Mouse (Mus musculus) T-helper 17 cell (primary cell): ENCODE results near the gene Pagr1b.

Source experiments
- in situ Hi-C, 2 experiments: fragments of 300-600 bp; cut with MboI, MseI; formaldehyde crosslinking; loops; 1 replicate in 1 of 2; 2 replicates in 1 of 2; pipeline ENCODE4 v1.15.1; 2025; ENCODE audit warnings: high pct_unique_total_duplicates in 2 of 2

The Pagr1b gene

DNA sequence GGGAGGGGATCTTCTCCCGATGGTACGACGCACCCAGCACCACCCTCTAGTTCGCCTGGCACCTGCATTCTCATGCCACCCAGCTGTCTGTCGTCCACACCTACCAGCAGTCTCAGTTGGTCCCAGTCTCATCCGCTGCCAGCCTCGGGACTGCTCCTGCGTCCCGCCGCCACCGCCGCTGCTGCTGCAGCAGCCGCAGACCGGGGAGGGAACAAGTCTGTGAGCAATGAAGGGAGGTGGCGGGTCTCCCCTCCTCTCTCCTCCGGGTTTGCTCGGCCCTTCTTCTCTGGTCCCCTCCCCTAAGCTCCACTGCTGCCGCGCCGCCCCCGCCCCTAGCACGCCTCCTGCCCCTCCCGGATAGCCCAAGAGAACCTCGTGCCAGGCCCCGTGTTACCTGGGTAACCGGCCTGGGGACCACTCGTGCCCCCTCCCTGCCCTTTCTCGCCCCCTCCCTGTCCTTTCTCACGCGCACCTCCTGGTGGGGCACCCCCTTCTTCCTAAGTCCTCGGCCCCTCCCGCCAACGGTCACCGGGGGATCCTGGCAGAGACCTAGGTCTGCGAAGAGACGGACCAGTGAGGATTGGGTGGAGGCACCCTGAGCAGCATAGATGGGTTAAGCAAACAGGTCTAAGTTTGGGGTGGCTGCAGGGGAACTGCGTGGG is 4.7 kb upstream of the Pagr1b start, which contains the start of the genes Gm42742 and Prrt2:
Gm42742 (minus strand) TSS at position 197 of the 662 bp plus-strand sequence.
Prrt2 (minus strand) TSS at position 311 of the 662 bp plus-strand sequence.
- in situ Hi-C loops: loop anchor here (5.0 to 10.0 kb wide), 3 partner anchors 71 to 1416 kb away; partner anchors contain the start of genes AI467606 (in 1 of the 2), Cd2bp2 (in 1 of the 2) and Il21r (in 1 of the 2)

DNA sequence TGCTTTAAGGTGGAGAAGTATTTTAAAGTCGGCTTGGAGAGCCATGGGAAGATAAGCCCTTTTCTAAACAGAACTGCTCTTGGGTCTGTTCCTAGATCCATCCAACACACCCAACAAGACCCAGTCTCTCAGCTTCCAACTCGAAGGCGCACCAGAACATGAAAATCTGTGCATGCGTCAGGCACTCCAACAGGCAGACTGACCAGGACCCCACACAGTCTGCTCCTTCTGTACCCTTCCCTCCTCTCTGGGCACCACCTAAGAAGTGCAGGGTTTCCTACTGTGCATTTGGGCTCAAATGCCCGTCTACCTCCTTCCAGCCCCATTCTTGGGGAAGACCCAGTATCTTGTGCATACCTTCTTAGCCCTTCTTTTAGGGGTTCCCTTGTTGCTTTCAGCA is 4.2 kb upstream of the Pagr1b start:
- in situ Hi-C loops: loop anchor here (5.0 to 10.0 kb wide), 3 partner anchors 72 to 1416 kb away; partner anchors contain the start of genes AI467606 (in 1 of the 2), Cd2bp2 (in 1 of the 2) and Il21r (in 1 of the 2)

DNA sequence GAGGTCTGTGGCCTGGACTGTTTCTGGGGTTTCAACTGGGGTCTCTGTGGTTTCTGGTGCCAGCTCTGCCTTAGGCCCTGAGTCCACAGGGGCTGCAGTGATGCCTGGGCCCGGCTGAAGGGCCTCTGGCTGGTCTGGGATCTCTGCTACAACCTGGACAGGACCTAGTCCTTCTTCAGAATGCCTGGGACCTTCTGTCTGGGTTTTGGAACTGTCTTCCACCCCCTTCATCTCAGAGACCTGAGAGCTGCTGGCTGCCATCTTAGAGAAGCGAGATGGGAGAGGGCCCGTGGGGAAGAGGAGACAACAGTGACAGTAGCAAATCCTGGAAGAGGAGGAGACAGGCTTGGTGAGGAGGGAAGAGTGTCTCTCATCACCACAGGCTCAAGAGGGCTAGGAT is 3.7 kb upstream of the Pagr1b start:
- in situ Hi-C loops: loop anchor here (5.0 to 10.0 kb wide), 3 partner anchors 72 to 1415 kb away; partner anchors contain the start of genes AI467606 (in 1 of the 2), Cd2bp2 (in 1 of the 2) and Il21r (in 1 of the 2)

DNA sequence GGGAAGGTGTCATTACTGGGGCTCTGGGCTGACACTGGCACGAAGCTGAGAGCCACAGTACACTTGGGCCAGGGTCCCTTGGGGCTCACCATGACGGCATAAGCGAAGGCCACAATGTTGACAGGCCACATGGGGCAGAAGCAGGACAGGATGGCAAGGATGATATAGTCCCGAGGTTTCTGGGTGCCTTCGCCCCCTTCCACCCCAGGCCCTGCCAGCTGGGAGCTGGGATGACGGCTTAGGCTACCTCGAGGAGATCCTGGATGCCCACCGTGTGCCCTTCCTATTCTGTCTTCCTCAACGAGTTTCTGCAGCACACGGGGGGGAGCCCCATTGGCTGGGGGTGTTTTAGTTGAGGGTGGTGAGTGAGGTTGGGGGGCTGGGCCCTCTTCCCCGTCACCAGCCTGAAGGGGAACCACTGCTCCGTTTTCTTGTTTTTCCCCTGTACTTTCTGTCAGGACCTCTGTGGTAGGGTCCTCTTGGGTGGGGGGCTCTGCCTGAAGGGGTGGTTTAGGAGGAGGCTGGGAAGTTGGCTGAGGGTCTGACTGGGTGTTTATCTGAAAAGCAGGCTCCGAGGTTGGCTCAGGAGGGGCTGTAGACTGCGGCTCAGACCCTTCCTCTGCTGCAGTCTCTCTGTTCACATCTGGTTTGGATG is 3.1 kb upstream of the Pagr1b start:
- in situ Hi-C loops: no loop called here

DNA sequence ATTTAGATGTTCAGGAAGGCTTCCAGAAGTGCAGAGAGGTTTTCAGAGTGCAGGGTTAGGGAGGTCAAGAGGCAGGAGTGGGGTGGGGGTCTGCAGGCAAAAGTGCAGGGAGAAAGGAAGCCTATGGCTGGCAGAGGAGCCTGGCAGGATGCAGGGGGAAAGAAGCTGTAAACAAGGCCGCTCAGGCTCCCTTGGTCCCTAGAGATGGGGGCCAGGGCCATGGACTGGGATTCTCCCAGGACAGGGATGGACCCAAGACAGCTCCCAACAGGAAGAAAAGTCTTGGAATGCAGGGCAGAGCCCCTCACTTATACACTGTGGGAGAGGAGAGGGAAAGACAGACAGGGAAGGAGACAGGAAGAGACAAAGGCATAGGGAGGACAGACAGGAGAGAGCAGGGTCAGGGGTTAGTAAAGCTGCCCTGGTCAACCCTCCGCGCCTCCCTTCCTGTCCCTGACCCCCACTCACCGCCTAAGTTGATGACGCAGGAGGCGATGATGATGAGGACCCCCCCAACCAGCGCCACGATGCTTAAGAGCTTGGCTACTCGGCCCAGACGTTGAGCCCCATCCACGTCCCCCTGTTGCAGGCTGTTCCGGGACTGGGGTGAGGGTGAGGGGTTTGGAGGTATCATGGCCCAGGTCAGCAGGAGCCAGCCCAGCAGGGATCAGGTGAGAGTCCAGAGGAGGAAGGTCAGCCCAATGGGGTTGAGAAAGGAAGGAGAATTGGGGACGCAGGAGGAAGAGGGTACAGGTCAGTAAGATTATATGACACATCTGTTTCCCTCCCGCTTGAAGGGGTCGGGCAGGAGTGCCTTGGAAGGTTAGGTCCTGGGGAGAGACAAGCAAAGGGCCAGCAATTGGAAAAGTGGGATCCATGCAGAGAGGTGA is 2.4 kb upstream of the Pagr1b start:
- in situ Hi-C loops: no loop called here

DNA sequence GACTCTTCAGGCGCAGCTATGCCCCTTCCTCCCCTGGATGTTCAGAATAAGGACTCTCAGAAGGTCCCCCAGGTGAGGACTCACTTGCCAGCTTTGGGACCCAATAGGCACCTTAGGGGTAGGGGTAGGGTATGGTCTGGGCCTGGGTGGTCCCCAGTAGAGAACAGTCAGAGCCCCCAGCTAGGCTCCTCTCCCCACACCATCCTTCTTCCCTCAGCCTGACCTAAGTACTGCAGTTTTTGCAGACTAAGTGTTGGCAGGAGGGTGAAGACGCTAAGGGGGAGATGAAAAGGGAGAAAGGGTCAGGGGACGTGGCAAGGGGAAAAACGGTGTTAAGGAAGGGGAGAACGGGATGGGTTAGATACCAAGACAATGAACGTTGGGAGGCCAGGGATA is 1.7 kb upstream of the Pagr1b start:
- in situ Hi-C loops: no loop called here

DNA sequence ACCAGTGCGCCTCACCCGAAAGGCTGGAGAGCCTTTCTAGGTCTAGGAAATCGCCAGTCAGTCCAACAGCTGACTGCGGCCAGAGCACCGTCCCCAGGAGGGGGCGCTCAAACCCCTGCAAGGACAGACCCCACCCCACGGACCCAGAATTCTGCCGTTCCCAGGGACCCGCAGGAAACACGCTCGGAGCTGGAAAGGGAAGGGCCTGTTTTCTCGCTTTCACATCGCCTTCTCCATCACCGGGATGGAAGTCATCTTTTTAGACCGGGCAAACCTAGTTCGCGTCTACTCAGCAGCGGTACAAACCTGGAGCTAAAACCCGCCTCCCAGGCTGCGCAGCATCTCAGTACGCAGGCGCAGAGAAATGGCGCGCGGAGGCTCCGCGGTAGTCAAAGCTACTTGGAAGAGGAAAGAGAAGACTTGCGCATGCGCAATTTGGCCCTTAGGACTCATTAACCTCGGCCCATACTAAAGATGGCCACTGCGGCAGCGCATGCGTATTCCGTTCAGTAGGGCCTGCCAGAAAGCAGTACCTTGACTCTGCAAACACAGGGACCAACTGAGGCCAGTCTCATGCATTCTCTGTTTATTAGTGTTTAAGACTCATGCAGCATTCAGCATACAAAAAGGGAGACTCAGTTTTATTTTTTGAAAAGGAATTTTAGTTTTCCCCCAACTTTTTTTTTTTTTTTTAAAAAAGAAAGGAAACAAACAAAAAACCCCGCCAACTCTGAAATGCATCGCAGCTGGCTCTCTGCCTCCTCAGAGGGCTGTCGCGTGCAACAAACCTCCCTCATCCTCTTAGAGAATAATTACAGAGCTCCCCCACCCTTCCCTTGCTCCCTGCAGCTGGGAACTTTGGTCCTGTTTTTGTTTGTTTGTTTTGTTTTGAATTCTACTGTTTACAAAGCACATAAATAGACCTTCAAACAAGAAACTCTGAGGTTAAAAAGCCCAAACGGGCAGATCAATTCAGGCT is 976 bp upstream of the Pagr1b start, which contains the start of gene Pagr1a:
Pagr1a (minus strand) TSS at position 382 of the 979 bp plus-strand sequence.
- in situ Hi-C loops: no loop called here

DNA sequence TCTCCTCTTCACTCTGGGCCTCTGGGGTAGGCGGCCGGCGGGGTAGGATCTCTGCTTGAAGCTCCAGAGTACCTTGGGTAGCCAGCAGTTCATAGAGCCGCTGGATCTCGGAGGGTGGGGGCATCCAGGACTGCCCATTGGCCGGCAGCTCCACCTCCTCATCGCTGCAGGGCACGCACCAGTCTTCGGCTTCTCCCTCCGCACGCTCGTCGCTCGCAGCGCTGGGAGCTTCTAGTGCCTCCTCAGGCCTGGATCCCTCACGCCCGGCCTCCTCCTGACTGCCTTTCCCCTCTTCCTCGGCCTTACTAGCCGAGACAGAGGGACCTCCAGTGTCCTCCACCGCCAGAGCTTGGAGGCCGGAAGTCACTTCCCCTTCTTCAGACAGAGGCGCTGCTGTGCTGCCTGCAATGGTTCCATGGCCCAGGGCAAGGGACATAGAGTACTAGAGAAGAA is 228 bp upstream of the Pagr1b start:
- in situ Hi-C loops: no loop called here

DNA sequence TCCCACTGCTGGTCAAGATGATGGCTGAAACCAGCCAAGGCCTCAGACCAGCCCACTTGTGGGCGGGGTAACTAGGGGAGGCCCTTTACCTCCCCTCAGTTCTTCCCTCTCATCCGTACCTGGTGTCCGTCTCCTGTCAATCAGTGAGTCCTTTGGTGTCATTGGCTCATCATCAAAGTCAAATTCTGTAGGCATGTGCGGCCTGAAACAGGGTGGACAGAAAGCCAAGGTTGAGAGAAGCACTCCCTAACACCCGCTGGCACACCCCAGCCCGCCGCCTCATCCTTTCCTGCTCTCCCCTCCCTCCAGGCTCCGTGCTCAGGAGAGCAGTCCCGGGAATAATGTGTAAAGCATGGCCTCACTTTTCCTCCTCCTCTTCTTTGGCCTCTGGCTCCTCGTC is 203 bp downstream of the Pagr1b start:
- in situ Hi-C loops: no loop called here

DNA sequence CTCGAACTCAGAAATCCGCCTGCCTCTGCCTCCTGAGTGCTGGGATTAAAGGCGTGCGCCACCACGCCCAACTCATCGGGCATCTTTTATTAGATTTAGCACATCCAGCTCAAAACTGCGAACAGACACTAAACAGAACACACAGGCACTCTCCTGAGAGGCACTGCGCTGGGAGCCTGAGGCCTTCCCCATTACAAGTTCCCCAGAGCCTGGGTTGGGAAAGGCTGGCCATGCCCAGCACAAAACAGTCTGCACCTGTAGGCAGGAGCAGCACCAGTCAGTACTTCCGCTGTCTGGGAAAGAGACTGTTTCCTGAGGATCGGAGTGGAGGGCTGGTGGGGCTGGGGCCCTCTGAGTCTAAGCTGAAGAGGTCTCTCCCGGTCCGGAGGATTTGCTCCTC is 1.3 kb downstream of the Pagr1b start:
- in situ Hi-C loops: no loop called here

DNA sequence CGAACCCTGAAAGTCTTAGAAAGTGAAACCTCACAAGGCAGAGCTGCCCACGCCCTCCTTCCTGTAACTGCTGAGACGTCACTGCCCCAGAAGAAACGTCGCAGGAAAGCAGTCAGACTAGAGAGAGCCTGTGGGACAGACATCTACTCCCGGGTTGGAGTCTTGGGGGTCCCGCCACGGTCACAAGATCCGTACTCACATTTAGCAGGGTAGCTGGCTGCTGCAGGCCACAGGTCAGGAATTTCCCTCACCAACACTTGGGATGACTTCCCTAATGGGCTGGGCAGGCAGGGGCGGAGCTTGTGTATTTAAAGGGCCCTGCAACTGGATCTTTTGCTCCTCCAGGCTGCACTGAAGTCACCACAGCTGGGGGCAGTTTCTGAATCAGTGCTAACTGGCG is 2.0 kb downstream of the Pagr1b start, which contains the start of gene Mvp:
Mvp (minus strand) TSS at position 302 of the 400 bp plus-strand sequence.
- in situ Hi-C loops: no loop called here

DNA sequence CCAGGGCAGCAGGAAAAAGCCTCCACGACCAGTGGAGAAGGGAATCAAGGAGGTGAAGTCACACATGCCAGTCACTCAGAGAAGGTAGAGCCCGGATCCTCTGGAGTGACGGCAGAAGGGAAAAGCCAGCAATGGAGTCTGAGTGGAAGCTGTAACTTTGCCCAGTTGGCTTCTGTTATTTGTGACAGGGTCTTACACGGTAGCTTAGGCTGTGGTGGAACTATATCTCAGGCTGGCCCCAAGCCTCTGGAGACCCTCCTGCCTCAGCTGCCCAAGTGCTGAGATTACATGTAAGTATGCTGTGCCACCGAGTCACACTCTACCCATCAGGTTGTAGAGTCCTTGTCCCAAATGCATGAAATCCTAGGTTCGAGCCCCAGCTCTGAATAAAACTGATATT is 2.9 kb downstream of the Pagr1b start:
- in situ Hi-C loops: no loop called here

DNA sequence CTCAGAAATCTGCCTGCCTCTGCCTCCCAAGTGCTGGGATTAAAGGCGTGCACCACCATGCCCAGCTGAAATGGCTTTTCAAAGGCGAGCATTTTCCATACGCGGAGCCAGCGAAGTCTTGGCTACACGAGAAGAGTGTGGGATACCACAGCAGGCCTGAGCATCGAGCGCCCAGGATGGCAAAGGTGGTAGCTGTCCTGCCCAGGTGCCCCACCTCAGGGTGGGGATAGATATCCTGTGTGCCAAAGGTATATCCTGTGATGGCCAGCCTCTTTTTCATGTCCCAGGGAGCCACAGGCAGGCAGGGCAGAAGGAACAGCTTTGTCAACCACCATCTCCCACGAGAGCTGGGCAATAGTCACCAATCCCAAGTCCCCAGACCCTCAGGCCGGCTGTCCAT is 3.4 kb downstream of the Pagr1b start:
- in situ Hi-C loops: no loop called here

DNA sequence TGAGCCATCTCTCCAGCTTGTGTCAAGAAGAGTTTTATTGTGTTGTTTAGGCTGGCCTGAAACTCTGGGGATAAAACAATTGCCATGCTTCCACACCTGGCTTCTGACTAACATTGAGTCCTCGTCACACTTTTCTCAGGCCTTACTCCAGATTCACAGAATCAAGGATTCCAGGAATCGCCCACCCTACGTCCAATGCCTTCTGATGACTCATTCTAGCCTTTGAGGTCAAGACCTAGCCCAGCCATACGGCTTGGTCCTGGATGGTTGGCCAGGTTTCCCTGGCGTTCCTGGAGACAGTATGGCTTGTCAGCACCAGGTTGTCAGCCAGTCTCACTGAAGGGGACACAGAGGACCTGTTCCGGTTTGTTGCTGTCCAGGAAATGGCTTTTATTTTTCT is 3.9 kb downstream of the Pagr1b start:
- in situ Hi-C loops: no loop called here

DNA sequence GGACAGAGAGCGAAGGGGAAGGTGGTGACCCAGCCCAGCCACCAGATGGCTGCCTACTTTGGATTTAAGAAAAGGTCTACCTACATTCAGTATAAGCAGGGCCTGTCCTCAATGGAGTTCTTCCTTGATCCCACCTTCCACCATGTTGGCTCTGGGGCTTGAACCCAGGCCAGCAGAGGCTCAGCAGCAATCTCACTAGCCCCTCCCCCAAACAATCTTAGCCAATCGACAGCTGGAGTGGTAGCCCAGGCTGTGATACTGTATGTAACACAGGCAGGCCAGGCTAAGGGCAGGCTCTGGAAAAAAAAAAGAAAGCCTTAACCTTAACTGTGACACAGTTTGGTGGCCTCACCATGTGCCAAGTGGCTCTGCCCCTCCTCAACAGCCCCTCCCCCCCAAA is 4.6 kb downstream of the Pagr1b start:
- in situ Hi-C loops: no loop called here

DNA sequence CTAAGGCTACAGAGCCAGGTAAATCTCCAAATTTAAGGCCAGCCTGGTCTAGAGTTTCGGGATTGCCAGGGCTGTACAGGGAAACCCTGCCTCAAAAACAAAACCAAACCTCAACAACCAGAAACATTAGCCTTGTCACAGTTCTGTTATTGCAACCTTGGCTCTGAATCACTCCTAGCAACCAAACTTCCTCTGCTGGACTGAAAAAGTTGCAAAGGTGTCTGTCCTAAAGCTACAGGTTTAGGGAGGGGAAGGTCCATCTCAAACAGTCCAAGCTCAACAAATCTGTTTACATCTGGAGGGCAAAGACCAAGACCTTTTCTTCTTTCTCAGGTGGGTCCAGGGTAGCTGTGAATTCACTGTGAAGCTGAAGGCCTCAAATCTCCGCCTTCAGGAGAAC is 5.2 kb downstream of the Pagr1b start:
- in situ Hi-C loops: no loop called here

DNA sequence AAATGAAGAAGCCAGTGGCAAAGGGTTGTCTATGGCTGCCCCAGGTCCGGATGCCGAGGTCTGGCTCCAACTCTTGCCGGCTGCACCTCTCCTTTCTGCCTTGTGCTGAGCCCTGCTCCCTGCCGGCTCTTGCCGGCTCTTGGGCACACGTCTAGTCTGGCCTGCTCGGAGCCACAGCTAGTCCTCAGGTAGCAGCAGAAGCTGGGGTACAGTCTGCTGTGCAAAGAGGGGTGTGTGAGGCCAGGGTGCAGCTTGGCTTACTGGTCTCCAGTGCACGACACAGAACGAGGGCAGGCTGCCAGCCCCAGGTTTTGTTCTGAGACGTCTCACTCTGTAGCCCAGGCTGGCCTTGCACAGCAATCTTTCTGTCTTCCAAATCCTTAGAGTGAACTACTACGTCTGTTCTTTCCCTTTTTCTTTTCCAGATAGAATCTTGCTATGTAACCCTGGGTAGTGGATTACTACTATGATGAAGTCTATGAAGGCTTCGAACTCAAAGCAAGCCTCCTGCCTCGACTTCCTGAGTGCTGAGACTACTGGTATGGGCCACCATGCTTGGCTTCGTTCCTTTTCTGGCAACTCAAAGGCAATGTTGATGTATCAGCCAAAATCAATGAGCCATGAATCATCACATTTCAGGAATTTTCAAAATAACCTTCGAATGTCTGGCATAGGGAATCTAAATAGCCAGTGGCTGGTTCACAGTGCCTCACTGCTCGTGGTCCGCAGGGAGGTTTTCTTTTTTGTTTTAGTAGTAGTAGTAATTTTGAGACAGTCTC is 6.8 kb downstream of the Pagr1b start:
- in situ Hi-C loops: no loop called here

DNA sequence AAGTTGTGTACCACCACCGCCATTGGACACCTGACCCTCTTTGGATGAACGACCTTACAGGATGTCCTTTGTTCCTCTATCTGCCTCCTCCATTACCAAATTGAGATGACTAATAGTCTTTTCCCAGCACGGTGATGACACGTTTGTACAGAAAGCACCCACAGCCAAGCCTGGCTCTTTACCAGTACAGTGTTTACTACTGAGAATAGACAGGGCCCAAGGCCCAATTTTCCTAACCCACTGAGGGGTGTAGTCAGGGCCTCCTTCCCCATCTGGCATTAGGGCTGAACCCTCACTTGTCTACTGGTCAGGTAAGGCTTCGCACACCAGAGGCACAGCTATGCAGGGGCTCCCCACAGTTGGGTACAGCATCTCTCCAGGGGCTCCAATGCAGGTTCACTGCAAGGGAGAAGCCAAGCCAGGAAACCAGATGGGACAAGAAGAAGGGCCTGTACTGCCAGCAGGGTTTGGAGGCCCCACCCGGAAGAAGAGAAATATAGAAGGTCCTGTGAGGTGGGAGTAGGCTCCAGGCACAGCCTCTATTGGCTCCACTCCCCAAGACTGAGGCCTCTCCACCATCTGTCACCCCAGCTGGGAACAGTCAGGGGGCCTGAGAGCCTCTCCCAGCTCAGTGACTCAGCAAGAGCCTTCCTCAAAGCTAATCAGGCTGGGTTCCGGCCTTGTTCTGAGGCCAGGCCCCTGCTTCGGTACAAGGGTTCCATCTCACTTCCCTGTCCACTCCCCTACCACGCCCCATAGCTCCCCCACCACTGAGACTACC is 7.9 kb downstream of the Pagr1b start:
- in situ Hi-C loops: no loop called here
